Mouse (Mus musculus) urinary bladder, postnatal 14 days (tissue): ENCODE results near the gene Cyp17a1.

ENCODE experiments used
- DNase-seq: peaks from one replicate; pipeline ENCODE4 v3.0.0; 2021; ENCODE audit warnings: low spot score

Cyp17a1 gene

GRCm38 (mm10) chr19:46641420-46642085 is 31.4 kb downstream of the Cyp17a1 start:
- DNase-seq, result peak; percentile 64

GRCm38 (mm10) chr19:46640780-46641179 is 32.2 kb downstream of the Cyp17a1 start:
- DNase-seq, result no peak

- DNase-seq, result no peak
Observed at GRCm38 (mm10) chr19:46639496-46639895, 33.5 kb downstream of the Cyp17a1 start.

DNA sequence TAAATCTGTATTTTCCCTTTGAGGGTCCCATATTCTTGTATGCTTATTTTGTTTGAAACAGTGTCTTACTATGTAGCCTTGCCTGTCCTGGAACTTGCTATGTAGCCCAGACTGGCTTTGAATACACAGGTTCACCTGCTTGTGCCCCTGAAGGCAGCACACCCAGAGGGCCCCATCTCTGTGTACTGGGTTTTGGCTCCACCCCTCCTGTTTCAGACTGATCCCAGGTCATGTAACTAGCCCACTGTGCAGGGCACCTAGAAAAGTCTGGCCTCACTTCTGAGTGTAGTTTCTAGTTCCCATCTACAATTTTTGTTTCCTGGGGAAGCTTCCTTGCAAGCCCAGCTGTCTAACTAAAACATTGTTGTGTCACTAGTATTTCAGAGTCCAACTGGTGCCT is 33.9 kb downstream of the Cyp17a1 start:
- no peak for DNase-seq

DNA sequence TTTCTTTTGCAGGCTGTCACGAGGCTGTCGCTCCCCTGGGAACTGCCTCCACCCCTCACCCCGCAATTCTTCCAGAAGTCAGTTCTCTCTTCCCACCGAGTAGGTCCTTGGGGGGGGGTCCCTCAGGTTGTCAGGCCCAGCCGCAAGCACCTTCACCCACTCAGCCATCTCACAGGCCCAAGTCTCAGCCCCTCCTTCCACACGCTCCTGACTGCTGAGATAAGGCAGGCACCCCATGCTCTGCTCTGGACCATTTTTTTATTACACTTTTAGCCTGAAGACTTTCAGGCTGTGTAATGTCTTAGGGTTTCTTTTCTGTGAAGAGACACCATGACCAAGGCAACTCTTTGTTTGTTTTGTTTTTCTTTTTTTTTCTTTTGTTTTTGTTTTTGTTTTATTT is 35.4 kb downstream of the Cyp17a1 start:
- DNase-seq, result no peak

DNA sequence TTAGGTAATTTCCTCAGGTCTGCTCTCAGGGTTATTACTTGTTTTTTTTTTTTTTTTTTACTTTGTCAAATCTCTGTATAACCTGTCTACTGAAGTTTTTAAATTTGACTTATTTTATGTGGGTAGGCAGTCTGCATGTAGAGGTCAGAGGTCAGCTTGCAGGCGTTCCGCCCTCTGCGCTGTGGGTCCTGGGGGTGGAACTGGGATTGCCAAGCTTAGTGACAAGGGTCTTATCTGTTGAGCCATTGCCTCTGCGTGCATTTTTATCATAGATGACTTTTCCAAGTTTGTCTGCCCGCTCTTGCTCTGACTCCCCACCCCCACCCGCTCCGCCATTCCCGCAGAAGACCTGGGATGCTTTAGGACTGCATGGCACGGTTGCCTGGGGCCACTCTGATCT is 37.2 kb downstream of the Cyp17a1 start:
- no peak for DNase-seq

DNA sequence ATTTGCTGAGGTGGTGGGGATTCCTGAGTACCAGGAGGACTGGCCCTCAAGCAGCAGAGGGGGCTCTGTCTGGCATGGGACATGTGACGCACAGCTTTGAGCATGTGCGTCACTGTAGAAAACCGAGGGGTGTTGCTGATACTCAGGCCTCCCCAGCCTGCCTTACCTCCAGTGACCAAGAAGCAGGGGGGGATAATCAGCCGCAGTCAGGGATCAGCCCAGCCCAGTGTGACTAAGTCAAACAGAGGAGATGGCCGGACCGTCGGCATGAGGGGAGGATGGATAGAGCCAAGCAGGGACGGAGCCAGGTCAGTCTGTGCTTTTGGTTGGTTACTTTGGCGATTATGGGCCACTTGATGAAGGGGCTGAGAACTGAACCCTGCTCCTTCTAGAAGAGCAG is 41.3 kb downstream of the Cyp17a1 start:
- DNase-seq, result no peak

DNA sequence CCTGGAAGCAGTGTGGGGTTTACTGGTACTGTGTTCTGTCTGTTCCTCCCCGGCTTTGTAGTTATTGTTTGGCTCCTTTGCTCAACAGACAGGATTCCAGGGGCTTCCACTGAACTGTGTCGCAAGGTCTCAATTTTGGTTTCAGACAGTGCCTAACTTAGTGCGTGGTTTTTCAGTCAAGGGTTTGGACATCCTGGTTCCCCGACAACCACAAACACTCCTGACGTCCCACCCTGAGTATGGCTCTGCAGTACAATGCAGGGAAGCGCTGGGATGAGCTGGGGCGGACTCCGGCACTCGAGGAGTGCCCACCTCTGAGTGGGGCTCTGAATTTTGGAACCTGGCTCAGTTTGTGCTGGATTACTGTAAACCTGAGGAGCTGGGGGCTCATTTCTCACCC is 43.2 kb downstream of the Cyp17a1 start:
- DNase-seq, result no peak

DNA sequence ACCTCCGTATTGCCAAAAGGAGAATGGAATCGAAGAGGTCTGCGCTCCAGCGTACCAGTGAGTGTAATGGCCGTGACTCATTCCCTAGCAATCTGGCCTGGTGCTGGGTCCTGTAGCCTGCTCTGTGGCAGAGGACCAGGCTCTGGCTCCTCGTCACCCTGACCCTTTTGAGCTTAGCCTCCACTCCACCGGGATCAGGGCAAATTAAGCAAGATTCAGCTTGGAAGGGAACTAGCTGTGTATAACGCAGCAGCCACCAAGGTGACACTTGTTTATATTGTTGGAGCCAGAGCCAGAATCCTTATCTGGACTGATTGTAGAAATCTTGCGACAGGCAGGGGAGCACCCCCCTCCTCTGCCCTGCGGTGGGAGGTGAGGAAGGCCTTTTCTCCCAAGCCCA is 44.6 kb downstream of the Cyp17a1 start:
- no peak for DNase-seq

GRCm38 (mm10) chr19:46625519-46625918 is 47.5 kb downstream of the Cyp17a1 start:
- DNase-seq, result no peak

- no peak for DNase-seq
Observed at GRCm38 (mm10) chr19:46625015-46625414, 48.0 kb downstream of the Cyp17a1 start.

GRCm38 (mm10) chr19:46623790-46624772 is 48.9 kb downstream of the Cyp17a1 start:
- no peak for DNase-seq

DNA sequence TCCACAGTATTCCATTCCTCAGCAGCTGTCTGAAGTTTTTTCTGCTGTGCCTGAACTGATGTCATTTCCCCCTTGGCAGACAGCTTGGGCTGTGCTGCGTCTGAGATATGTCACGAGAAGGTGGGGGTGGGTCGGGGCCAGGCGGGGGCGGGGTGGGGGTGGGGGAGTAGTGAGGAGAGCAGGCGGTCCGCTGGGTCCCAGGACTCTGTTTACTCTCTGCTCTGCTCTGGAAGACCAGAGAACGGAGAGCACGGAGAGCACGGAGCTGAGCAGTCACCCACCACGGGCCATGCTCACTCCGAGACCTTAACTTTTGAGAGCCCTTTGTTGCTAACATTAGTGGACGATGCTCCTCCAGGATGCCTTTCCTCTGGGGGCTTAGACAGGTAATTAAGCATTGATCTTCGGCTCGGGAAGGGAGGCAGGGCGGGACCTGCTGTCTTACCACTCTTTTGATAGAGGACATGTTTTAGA is 49.7 kb downstream of the Cyp17a1 start:
- DNase-seq, result no peak

GRCm38 (mm10) chr19:46622659-46623193 is 50.2 kb downstream of the Cyp17a1 start:
- no peak for DNase-seq

DNA sequence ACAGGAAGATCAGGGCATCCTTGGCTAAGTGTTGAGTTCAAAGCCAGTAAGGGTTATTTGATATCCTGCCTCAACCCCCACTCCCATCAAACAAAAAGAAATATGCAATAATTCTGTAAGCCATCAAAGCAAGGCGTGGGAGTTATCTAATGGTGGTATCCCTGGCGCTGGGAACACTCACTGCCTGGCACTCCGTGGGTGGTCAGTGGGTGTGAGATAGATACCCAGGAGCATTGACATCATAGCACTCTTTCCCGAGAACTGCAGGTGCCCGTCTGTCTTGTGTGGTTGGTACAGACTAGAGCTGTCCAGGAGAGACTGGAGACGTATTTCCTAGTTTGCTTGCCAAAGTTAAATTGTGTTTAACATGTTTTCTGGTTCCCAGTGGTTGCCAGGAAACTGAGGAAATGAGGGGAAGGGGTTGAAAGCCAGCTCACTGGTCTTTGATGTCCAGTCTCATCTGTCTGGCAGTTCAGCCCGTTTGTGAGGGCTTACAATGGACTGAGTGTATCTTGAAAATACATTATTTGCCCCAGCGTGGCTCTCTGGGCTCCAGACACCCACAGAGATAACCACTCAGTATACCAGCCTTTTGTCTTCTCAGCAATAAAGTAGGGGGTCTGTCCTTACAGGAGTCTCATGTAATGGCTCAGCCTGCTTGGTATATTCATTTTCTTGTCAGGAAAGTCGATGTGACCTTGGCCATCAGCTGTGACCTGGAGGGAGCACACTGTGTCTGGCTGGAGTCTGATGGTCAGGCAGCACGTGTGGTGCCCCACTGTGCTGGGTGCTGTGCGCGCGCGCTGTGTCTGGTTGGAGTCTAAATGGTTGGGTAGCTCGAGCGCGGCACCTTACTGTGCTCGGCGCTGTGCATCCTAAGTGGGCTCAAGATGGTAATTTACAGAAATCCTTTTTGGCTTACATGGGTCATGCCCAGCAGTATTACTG is 51.5 kb downstream of the Cyp17a1 start:
- no peak for DNase-seq

GRCm38 (mm10) chr19:46620016-46620808 is 52.8 kb downstream of the Cyp17a1 start:
- no peak for DNase-seq

- no peak for DNase-seq
Observed at GRCm38 (mm10) chr19:46619518-46619917, 53.5 kb downstream of the Cyp17a1 start.

- DNase-seq, result peak; percentile 53
Observed at GRCm38 (mm10) chr19:46619001-46619400, 54.0 kb downstream of the Cyp17a1 start.

- DNase-seq, result no peak
Observed at GRCm38 (mm10) chr19:46618322-46618721, 54.6 kb downstream of the Cyp17a1 start.

DNA sequence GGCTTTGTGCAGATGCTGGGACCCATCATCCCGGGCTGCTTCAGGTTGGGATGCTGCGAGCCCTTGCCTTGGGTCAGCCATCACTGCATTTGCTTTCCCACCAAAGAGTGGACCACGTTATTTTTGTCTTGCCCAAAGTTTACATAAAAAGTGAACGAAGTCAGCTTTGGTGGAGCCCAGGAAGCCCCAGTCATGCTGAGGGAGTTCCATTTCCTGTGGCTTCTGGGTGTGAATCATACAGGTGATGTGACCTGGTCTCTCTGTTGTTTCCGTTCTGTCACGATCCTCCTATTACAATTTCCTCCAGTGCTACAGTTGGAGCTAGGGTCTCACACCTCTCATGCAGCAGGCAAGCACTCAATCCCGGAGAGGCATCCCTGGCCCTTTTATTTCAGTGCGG is 55.6 kb downstream of the Cyp17a1 start:
- DNase-seq, result no peak
